Mouse (Mus musculus) megakaryocyte, embryonic 14.5 days (primary cell): ENCODE data around the gene Zfp367. TPM values are rescaled to one million over a fixed set of nuclear protein-coding genes. Genes with fewer than 3 reads are reported as not detected.

Experiments
- H3K27me3 ChIP-seq: replicated peaks from 2 replicates; pipeline ENCODE3; 2012; ENCODE audit warnings: inconsistent platforms
- H3K36me3 ChIP-seq: replicated peaks from 2 replicates; pipeline ENCODE3; 2012; ENCODE audit warnings: low read length, inconsistent platforms, mixed read lengths
- H3K4me1 ChIP-seq: 2 replicates; pipeline ENCODE4 v1.6.1; 2012; ENCODE audit warnings: inconsistent platforms
- H3K4me3 ChIP-seq: replicated peaks from 2 replicates; pipeline ENCODE3; 2012; ENCODE audit warnings: moderate library complexity, mild to moderate bottlenecking, inconsistent platforms
- H3K9me3 ChIP-seq: 2 replicates; pipeline ENCODE4 v1.6.1; 2012; ENCODE audit warnings: inconsistent platforms
- FLI1 ChIP-seq: IDR thresholded peaks from 2 replicates; pipeline ENCODE4 v1.6.1; 2012; ENCODE audit warnings: low read length, inconsistent platforms, mixed read lengths
- GATA1 ChIP-seq: IDR thresholded peaks from 3 replicates; pipeline ENCODE4 v1.6.1; 2012; ENCODE audit warnings: mixed read lengths, low read length, inconsistent platforms, borderline replicate concordance
- polyA plus RNA-seq: library from polyadenylated mRNA; stranded (reverse); fragments of >175 nt; gene quantifications from 2 replicates; pipeline ENCODE4 v1.2.3, GENCODE M21; 2012; ENCODE audit warnings: low replicate concordance; ENCODE audit not compliant: insufficient read depth

Gene Zfp367
- polyA plus RNA-seq, 1 experiment, result 2.1 TPM

- no peak for TF ChIP-seq GATA1
- TF ChIP-seq FLI1, result no peak
- H3K36me3 ChIP-seq, result no peaks in the 10 kb centered on the region
- peaks cover 2% of the 10 kb centered on the region for H3K27me3 ChIP-seq
- no peak overlapping the region for H3K4me3 ChIP-seq
- no peaks in the 10 kb centered on the region for H3K9me3 ChIP-seq
- peaks cover 17% of the 10 kb centered on the region for H3K4me1 ChIP-seq
Observed at GRCm38 (mm10) chr13:64156966-64157365, 4.0 kb upstream of the Zfp367 start.

GRCm38 (mm10) chr13:64155171-64155571 lies 2.2 kb upstream of the Zfp367 start:
- H3K36me3 ChIP-seq, result no peaks in the 10 kb centered on the region
- peaks cover 2% of the 10 kb centered on the region for H3K27me3 ChIP-seq
- TF ChIP-seq FLI1 (no peak), GATA1 (no peak)
- H3K9me3 ChIP-seq, result no peaks in the 10 kb centered on the region
- peaks cover 22% of the 10 kb centered on the region for H3K4me1 ChIP-seq
- H3K4me3 ChIP-seq, result peak overlapping the region; percentile 21

GRCm38 (mm10) chr13:64154651-64155050 lies 1.6 kb upstream of the Zfp367 start:
- H3K4me3 ChIP-seq, result no peak overlapping the region
- H3K9me3 ChIP-seq, result no peaks in the 10 kb centered on the region
- TF ChIP-seq FLI1 (no peak), GATA1 (no peak)
- peaks cover 27% of the 10 kb centered on the region for H3K4me1 ChIP-seq
- no peaks in the 10 kb centered on the region for H3K36me3 ChIP-seq
- peaks cover 2% of the 10 kb centered on the region for H3K27me3 ChIP-seq

GRCm38 (mm10) chr13:64153751-64154267 lies 807 bp upstream of the Zfp367 start:
- TF ChIP-seq FLI1 (no peak), GATA1 (no peak)
- peak overlapping the region; percentile 100 for H3K4me3 ChIP-seq
- H3K36me3 ChIP-seq, result no peaks in the 10 kb centered on the region
- no peaks in the 10 kb centered on the region for H3K9me3 ChIP-seq
- H3K27me3 ChIP-seq, result peaks cover 2% of the 10 kb centered on the region
- peaks cover 33% of the 10 kb centered on the region for H3K4me1 ChIP-seq

GRCm38 (mm10) chr13:64152671-64153082 lies 325 bp downstream of the Zfp367 start:
- Histone ChIP-seq H3K36me3 (no peaks in the 10 kb centered on the region), H3K9me3 (no peaks in the 10 kb centered on the region), H3K27me3 (peaks cover 2% of the 10 kb centered on the region), H3K4me1 (peaks cover 36% of the 10 kb centered on the region), H3K4me3 (peak overlapping the region; percentile 100)
- TF ChIP-seq FLI1, result no peak
- no peak for TF ChIP-seq GATA1

- no peak for TF ChIP-seq FLI1
- no peak for TF ChIP-seq GATA1
- Histone ChIP-seq H3K9me3 (no peaks in the 10 kb centered on the region), H3K27me3 (peaks cover 2% of the 10 kb centered on the region), H3K4me1 (peaks cover 36% of the 10 kb centered on the region), H3K36me3 (no peaks in the 10 kb centered on the region), H3K4me3 (peak overlapping the region; percentile 100)
Observed at GRCm38 (mm10) chr13:64152241-64152669, 747 bp downstream of the Zfp367 start.

- Histone ChIP-seq H3K36me3 (peaks cover 9% of the 10 kb centered on the region), H3K4me1 (peaks cover 35% of the 10 kb centered on the region), H3K27me3 (no peaks in the 10 kb centered on the region), H3K4me3 (peak overlapping the region; percentile 73), H3K9me3 (no peaks in the 10 kb centered on the region)
- no peak for TF ChIP-seq GATA1
- TF ChIP-seq FLI1, result no peak
Observed at GRCm38 (mm10) chr13:64150121-64150520, 2.9 kb downstream of the Zfp367 start.

- Histone ChIP-seq H3K9me3 (no peaks in the 10 kb centered on the region), H3K4me1 (peaks cover 19% of the 10 kb centered on the region), H3K4me3 (peak overlapping the region; percentile 98), H3K36me3 (peaks cover 27% of the 10 kb centered on the region), H3K27me3 (no peaks in the 10 kb centered on the region)
- TF ChIP-seq GATA1, result no peak
- TF ChIP-seq FLI1, result no peak
Observed at GRCm38 (mm10) chr13:64129616-64130375, 23.2 kb downstream of the Zfp367 start.

- no peak for TF ChIP-seq FLI1
- no peak for TF ChIP-seq GATA1
- H3K9me3 ChIP-seq, result no peaks in the 10 kb centered on the region
- H3K36me3 ChIP-seq, result peaks cover 19% of the 10 kb centered on the region
- peak within 1 kb of the TSS; percentile 98 for H3K4me3 ChIP-seq
- peaks cover 19% of the 10 kb centered on the region for H3K4me1 ChIP-seq
- H3K27me3 ChIP-seq, result no peaks in the 10 kb centered on the region
Observed at GRCm38 (mm10) chr13:64128858-64129615, 24.0 kb downstream of the Zfp367 start, which contains the start of gene Slc35d2. TSS of gene Slc35d2 (minus strand) at chr13:64129368.
